Mouse (Mus musculus) myocyte (in vitro differentiated cells): Measurements from ENCODE around the gene Prkcq.

ENCODE experiments used
- MAX ChIP-seq: IDR thresholded peaks from one replicate; pipeline ENCODE4 v1.6.1; 2011; ENCODE audit warnings: low read depth, mild to moderate bottlenecking, control low read depth
- POLR2A ChIP-seq: IDR thresholded peaks from one replicate; pipeline ENCODE4 v1.6.1; 2011; ENCODE audit warnings: low read depth, mild to moderate bottlenecking, control low read depth, moderate library complexity; ENCODE audit not compliant: insufficient read length
- POLR2AphosphoS2 ChIP-seq: IDR thresholded peaks from one replicate; pipeline ENCODE4 v1.6.1; 2011; ENCODE audit warnings: low read depth, control low read depth; ENCODE audit not compliant: insufficient read length
- TCF12 ChIP-seq: IDR thresholded peaks from one replicate; pipeline ENCODE4 v1.6.1; 2011; ENCODE audit warnings: mild to moderate bottlenecking, control low read depth; ENCODE audit not compliant: poor library complexity, insufficient read depth, severe bottlenecking
- USF1 ChIP-seq: IDR thresholded peaks from one replicate; pipeline ENCODE4 v1.6.1; 2011; ENCODE audit warnings: low read depth, mild to moderate bottlenecking, control low read depth, moderate library complexity

- TF ChIP-seq POLR2A (no peak), TCF12 (no peak), POLR2AphosphoS2 (no peak), MAX (no peak), USF1 (no peak)
Measured at GRCm38 (mm10) chr2:11344691-11345090, 172.8 kb downstream of the Prkcq start.
